Mouse (Mus musculus) embryo, embryonic 9.5 days (tissue): Measurements from ENCODE around the gene Atp5s.
A peak's percentile ranks its signal among the peaks of the same experiment; 100 is the strongest.

ENCODE experiments used
- DNase-seq: peaks from one replicate; pipeline ENCODE4 v3.0.0-alpha.2; 2017; ENCODE audit errors: extremely low spot score

Atp5s gene

DNA sequence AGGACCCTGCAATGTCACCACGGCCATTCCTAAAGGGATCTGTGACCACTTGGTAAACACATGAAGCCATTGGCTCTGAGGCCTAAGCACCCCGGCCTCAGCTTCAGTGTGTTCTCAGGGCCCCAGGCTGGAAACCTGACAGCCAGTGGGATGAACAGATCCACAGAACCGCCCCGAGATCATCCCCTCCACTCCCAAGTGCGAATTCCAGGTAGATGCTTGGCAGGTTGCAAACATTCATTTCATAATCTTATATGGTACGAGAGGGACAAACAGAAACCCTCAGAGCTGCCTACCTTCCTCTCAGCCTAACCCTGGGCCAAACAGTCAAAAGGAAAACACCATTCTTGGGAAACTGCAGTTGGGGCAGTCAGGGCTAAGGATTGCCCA, 52.6 kb downstream of the Atp5s start:
- no peak for DNase-seq

DNA sequence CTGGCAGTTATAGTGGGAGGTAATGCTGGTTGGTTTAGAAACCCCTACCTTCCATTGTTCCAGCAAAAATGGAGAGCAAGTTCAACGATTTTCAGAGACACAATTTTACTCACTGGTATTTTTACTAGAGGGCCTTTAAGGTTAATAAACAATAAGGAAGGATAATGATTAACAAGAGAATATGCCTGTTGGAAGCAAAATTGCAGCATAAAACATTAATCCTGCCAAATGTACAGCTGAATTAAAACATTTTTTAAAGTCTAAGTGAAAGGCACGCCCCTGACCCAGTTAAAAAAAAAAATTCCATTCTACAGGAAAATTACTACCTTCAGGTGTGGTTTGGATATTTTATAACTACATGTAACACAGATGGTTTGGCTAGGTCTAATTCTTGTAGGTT, 53.2 kb downstream of the Atp5s start:
- DNase-seq = no peak

DNA sequence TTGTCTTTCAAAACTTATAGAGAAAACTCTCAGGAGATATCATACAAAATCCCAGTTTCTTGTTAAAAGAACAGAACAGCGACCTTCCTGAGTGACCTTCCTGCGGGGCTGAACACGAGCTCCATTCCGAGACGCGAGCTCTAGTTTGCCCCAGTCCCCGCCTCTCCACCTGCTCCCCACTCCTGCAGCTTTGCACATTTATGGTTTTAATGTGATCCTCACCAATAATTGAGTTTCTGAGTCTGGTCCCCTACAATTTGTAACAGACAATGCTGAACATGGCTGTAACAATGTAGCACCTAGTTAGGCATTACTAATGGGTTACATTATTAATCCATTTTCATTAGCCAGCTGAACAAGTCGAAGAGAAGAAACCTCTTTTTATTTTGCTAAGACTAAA, 56.7 kb downstream of the Atp5s start:
- DNase-seq = no peak

DNA sequence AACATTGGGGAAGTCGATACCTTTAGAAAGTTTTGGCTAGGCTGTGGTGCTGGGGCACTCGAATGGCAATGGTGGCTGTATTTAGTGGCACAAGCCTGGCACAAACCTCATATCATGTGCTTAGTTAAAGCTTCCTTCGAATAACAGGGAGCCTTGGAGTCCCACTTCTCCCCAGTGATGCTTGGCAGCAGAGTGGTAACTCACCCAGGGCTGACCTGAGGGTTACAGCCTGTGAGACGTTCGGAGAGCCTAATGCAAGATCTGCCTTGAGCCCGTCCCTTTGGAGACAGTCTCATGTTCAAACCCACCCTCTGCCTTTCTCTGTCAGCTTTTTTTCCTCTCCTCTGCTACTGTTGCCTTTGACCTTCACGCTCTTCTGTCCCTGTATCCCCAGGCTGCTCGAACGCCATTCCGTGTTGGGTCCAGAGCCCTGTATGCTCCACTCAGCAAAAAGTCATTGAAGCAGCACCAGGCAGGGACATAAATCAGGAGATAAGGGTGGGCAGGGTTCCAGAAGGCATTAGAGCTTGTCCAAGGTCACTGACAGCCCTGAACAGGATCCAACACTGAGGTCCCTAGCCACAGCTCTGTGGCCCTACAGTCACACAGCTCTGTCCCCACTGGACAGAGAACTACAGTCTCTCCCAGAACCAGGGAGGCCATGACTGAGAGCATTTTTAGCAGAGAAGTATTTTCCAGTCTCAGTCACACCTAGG, 57.3 kb downstream of the Atp5s start:
- no peak for DNase-seq

- no peak for DNase-seq
Measured at GRCm38 (mm10) chr12:69783247-69784025, 58.7 kb downstream of the Atp5s start.

DNA sequence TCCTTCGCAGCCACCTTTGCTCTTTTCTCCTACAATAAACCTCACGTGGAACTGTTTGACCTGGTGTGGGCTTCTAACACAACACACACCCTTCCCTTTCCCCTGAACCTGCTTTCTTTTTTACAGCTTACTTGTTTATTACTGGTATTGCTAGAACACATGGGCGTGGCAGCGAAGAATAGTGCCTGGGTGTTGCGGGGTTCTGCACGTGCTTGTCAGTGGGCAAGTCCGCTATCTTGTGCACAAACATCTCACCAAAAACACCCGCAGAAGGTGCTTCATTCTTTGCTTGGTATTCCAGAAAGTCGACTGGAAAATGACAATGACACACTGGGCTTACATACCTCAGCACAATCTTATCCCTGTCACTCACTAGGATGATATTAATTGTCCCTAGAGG, 60.7 kb downstream of the Atp5s start:
- no peak for DNase-seq

DNA sequence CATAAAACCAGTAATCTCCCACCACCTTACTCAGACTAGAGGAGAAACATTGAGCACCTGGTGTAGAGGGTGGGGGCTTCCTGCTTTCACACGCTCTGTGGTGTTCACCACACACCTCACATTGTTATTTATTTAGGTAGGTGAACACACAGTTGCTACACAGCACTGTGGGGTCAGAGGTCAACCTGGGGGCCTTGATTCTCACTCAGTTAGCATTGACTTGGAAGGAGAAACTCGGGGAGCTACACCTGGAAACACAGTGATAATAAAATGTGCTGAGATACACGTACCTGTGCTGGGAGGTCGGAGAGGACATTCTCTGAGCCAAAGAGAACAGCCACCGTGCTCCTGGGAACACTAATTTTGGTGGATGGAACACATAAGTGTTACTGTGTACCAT, 63.6 kb downstream of the Atp5s start:
- no peak for DNase-seq

DNA sequence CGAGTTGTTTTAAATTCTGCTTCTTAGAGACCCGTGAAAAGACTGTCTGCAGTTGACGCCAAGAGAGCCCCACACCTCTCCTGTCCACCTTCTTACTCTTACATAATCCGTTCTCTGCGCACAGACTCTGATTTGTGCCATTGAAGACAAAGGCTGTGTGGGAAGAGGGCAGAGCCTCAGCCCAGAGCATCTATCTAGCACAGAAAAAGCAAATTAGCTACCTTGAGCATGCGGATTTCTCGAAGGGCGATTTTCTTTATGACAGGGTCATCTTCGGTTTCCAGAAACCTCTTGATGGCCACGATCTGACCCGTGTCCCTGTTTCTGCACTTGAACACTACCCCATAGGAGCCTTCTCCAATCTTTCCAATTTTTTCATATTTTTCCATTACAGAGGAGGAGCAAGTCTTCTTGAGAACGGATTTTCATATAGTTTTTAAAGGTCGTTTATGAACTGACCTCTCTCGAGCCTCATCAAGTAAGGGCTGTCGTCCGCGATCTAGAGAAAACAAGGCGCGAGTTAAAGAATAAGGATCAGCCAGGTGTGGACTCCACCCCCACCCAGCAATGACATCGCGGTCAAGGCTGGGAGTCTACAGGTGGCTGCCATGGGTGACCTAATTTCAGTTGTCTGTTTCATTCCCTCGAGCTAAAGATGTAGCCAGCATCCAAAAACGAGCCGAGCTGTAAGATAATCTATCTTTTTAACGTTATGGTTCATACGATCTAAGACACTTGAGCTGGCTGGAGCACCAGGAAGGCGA, 65.2 kb downstream of the Atp5s start:
- DNase-seq = no peak

GRCm38 (mm10) chr12:69790530-69791505, 66.1 kb downstream of the Atp5s start, which contains the start of gene Cdkl1:
Cdkl1 (minus strand) TSS chr12:69791267.
- DNase-seq = peak; percentile 61
